27 mouse cellular contexts compared by ENCODE assay signal in the genomic region with DNA sequence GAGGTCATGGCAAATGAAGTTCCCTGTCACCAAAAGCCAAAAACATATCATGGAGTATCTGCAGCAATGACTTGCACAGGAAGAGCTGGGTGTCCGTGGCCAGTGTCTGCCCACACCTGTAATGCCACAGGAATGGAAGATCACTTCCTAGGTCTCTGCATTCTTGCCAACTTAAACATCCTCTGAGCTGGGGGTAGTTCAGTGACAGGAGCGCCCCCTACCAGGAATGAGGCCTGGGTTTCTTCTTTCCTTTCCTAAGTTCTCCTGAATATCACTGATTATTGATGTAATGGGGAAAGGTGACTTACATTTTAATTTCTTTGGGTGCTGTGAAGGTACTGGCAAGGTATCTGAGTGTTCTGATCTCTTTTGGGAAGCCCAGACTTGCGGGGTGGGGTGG. TPM values are rescaled to one million over a fixed set of nuclear protein-coding genes. Genes with fewer than 3 reads are reported as not detected.
DNase-seq lines count a peak whose midpoint lies in the region; ATAC-seq and TF ChIP-seq lines count a peak whose summit lies in the region.
"Had no signal": no experiment of that assay in that cellular context is flagged by ENCODE, and none has a peak within 500 bp of the region (broad histone marks: within the 10 kb centered on the region; RNA-seq: fewer than 3 reads in every experiment).

No protein-coding gene starts in this region.

- TF ChIP-seq POLR2A in lung, adult 2 months (IDR thresholded peaks at IDR 0.05; ENCODE audit: borderline replicate concordance, extremely low read depth, low read depth, low read length) = no peak
- TF ChIP-seq POLR2A in CH12.LX (IDR thresholded peaks at IDR 0.05; ENCODE audit: low read depth, low read length) (no peak), ES-Bruce4 (IDR thresholded peaks at IDR 0.05; ENCODE audit: insufficient read depth, low read length) (no peak)

- no peaks in the 10 kb centered on the region for H3K4me1 ChIP-seq in intestine, postnatal 0 days (replicated peaks; ENCODE audit: control insufficient read depth, insufficient read depth, low read length)
- H3K4me1 ChIP-seq in intestine, embryonic 16.5 days (ENCODE audit: control insufficient read depth, insufficient read depth, low read length) = no peaks in the 10 kb centered on the region
- no peaks in the 10 kb centered on the region for H3K4me1 ChIP-seq in lung, embryonic 14.5 days (ENCODE audit: insufficient read depth)
- H3K4me1 ChIP-seq in lung, adult 2 months (ENCODE audit: control insufficient read depth, insufficient read depth, low read length) = peaks cover 7% of the 10 kb centered on the region; the same call in 1 of the 2 replicates
- H3K4me1 ChIP-seq in CH12.LX (ENCODE audit: control insufficient read depth in 1 of 2, insufficient read depth in 2 of 2) = peaks cover 5 to 31% of the 10 kb centered on the region in 2 experiments; a peak in 3 of 4 replicates
- H3K4me1 ChIP-seq in ES-Bruce4 (ENCODE audit: control insufficient read depth, insufficient read depth, low read length) = no peaks in the 10 kb centered on the region
- H3K4me1 ChIP-seq: forebrain, embryonic 13.5 days; heart, embryonic 15.5 days; hindbrain, embryonic 12.5 days had no signal

- in situ Hi-C loops in CH12.LX (cut with MboI; ENCODE audit: low pct_ligation_motif_present, low pct_unique_long_range_greater_than_20kb, low sequenced_read_pairs) = loop anchor here (25.0 kb wide), 1 partner anchor 233 kb away; a partner anchor contains a TSS

- TF ChIP-seq EP300 in CH12.LX (IDR thresholded peaks at IDR 0.05; ENCODE audit: low read length) = no peak
- TF ChIP-seq EP300 in ES-Bruce4 (IDR thresholded peaks at IDR 0.05; ENCODE audit: insufficient read depth, low read depth, low read length) = no peak

- no peak overlapping the region for H3K27ac ChIP-seq in intestine, postnatal 0 days (ENCODE audit: low read depth, low read length)
- no peak overlapping the region for H3K27ac ChIP-seq in intestine, embryonic 16.5 days (ENCODE audit: low read length)
- no peak overlapping the region for H3K27ac ChIP-seq in lung, embryonic 14.5 days (ENCODE audit: low read depth)
- no peak overlapping the region for H3K27ac ChIP-seq in CH12.LX (ENCODE audit: insufficient read depth, low read depth)
- H3K27ac ChIP-seq in ES-Bruce4 (ENCODE audit: insufficient read depth, low read length) = no peak overlapping the region
- H3K27ac ChIP-seq: forebrain, embryonic 13.5 days; heart, embryonic 10.5 days; heart, embryonic 15.5 days; hindbrain, embryonic 12.5 days; hindbrain, postnatal 0 days had no signal

- peak; percentile 17 for DNase-seq in lung, embryonic 14.5 days
- no peak for DNase-seq in lung, adult 2 months
- no peak for DNase-seq in CH12.LX (ENCODE audit: extremely low read depth)
- no peak for DNase-seq in adrenal gland, adult 8-10 months
- DNase-seq: adrenal gland, postnatal 14 days; cerebellum, adult 11 months; cerebellum, adult 9-10 months; cerebellum, postnatal 36 days; gastrocnemius, postnatal 14 days; kidney, adult 2 months; lung, adult 18-20 months; lung, postnatal 36 days; right cerebral cortex, postnatal 25 days; thymus, adult 18-20 months had no signal

- TF ChIP-seq CTCF in intestine, postnatal 0 days (IDR thresholded peaks at IDR 0.05; ENCODE audit: low read depth) = peak; percentile 42
- TF ChIP-seq CTCF in lung, embryonic 14.5 days (IDR thresholded peaks at IDR 0.05; ENCODE audit: low read depth) = no peak; the same call in 1 of the 2 replicates
- no peak for TF ChIP-seq CTCF in lung, adult 2 months (IDR thresholded peaks at IDR 0.05; ENCODE audit: insufficient read depth, low read length)
- TF ChIP-seq CTCF in CH12.LX (conservative IDR thresholded peaks at IDR 0.05 in 1 of 2, IDR thresholded peaks at IDR 0.05 in 1 of 2; ENCODE audit: low read depth in 2 of 2, low read length in 2 of 2) (peak in 1 of 2 experiments; percentile 63; a peak in 2 of 4 replicates), ES-Bruce4 (IDR thresholded peaks at IDR 0.05; ENCODE audit: low read depth, low read length) (peak; percentile 37)

- H3K4me3 ChIP-seq in intestine, postnatal 0 days (ENCODE audit: low read depth, low read length) = no peak overlapping the region
- no peak overlapping the region for H3K4me3 ChIP-seq in intestine, embryonic 16.5 days (ENCODE audit: low read length)
- H3K4me3 ChIP-seq in lung, embryonic 14.5 days (ENCODE audit: low read depth, low read length) = no peak overlapping the region
- H3K4me3 ChIP-seq in lung, adult 2 months (replicated peaks; ENCODE audit: extremely low read depth, low read depth, low read length) = no peak overlapping the region
- no peak overlapping the region for H3K4me3 ChIP-seq in CH12.LX (replicated peaks in 1 of 3; ENCODE audit: low read depth in 2 of 3, low read length in 2 of 3, poor library complexity in 1 of 3)
- no peak overlapping the region for H3K4me3 ChIP-seq in ES-Bruce4 (ENCODE audit: low read depth, low read length)
- H3K4me3 ChIP-seq: erythroblast, embryonic 14.5 days; forebrain, embryonic 13.5 days; heart, embryonic 10.5 days; heart, embryonic 15.5 days; hindbrain, embryonic 12.5 days had no signal

- H3K79me2 ChIP-seq in CH12.LX (replicated peaks; ENCODE audit: control insufficient read depth, extremely low read depth, insufficient read depth, poor library complexity, severe bottlenecking) = no peaks in the 10 kb centered on the region

- H3K9me3 ChIP-seq in intestine, postnatal 0 days (ENCODE audit: control insufficient read depth) = no peaks in the 10 kb centered on the region
- no peaks in the 10 kb centered on the region for H3K9me3 ChIP-seq in intestine, embryonic 16.5 days (ENCODE audit: control insufficient read depth, low read length)
- H3K9me3 ChIP-seq in lung, embryonic 14.5 days (ENCODE audit: low read depth, low read length) = no peaks in the 10 kb centered on the region
- H3K9me3 ChIP-seq in CH12.LX (replicated peaks; ENCODE audit: low read length) (no peaks in the 10 kb centered on the region), ES-Bruce4 (replicated peaks; ENCODE audit: control insufficient read depth, insufficient read depth, low read length, poor library complexity, severe bottlenecking) (no peaks in the 10 kb centered on the region)
- H3K9me3 ChIP-seq: forebrain, embryonic 13.5 days; heart, embryonic 10.5 days; heart, embryonic 15.5 days; hindbrain, embryonic 12.5 days had no signal

- H3K36me3 ChIP-seq in intestine, postnatal 0 days (ENCODE audit: control insufficient read depth, insufficient read depth) = 0 out of 2 replicates have a peak, but pooled peaks cover 5% of the 10 kb centered on the region
- no peaks in the 10 kb centered on the region for H3K36me3 ChIP-seq in intestine, embryonic 16.5 days (ENCODE audit: control insufficient read depth, insufficient read depth, low read length)
- H3K36me3 ChIP-seq in lung, embryonic 14.5 days (ENCODE audit: insufficient read depth) = no peaks in the 10 kb centered on the region
- H3K36me3 ChIP-seq in CH12.LX (replicated peaks in 1 of 2; ENCODE audit: control insufficient read depth in 1 of 2, insufficient read depth in 1 of 2, low read length in 1 of 2) (peaks cover 0 to 25% of the 10 kb centered on the region in 2 experiments), ES-Bruce4 (ENCODE audit: control insufficient read depth, insufficient read depth, low read length, poor library complexity, severe bottlenecking) (no peaks in the 10 kb centered on the region)

- H3K27me3 ChIP-seq in intestine, postnatal 0 days (replicated peaks; ENCODE audit: control insufficient read depth, insufficient read depth, low read length) = no peaks in the 10 kb centered on the region
- no peaks in the 10 kb centered on the region for H3K27me3 ChIP-seq in intestine, embryonic 16.5 days (replicated peaks; ENCODE audit: control insufficient read depth, insufficient read depth, low read length)
- H3K27me3 ChIP-seq in lung, embryonic 14.5 days (ENCODE audit: insufficient read depth, low read length) = no peaks in the 10 kb centered on the region
- H3K27me3 ChIP-seq in CH12.LX (replicated peaks) (no peaks in the 10 kb centered on the region), ES-Bruce4 (ENCODE audit: control insufficient read depth, insufficient read depth, low read length, poor library complexity, severe bottlenecking) (no peaks in the 10 kb centered on the region; the same call in 1 of the 2 replicates)
- H3K27me3 ChIP-seq: forebrain, embryonic 13.5 days; heart, embryonic 15.5 days; hindbrain, embryonic 12.5 days had no signal

- ATAC-seq in intestine, postnatal 0 days = no peak
- no peak for ATAC-seq in intestine, embryonic 16.5 days
- ATAC-seq in lung, embryonic 14.5 days (ENCODE audit: insufficient read depth) = no peak
- ATAC-seq in inflammation-experienced regulatory T-cells, adult 6 months = no peak
- ATAC-seq: forebrain, embryonic 13.5 days; hindbrain, postnatal 0 days; midbrain, embryonic 16.5 days had no signal

- peak; percentile 8 for TF ChIP-seq RAD21 in CH12.LX (IDR thresholded peaks at IDR 0.05; ENCODE audit: low read depth, low read length)

- no peak overlapping the region for H3K4me2 ChIP-seq in intestine, postnatal 0 days (replicated peaks; ENCODE audit: low read depth)
- H3K4me2 ChIP-seq in intestine, embryonic 16.5 days (ENCODE audit: low read depth, low read length) = no peak overlapping the region
- no peak overlapping the region for H3K4me2 ChIP-seq in lung, embryonic 14.5 days
- no peak overlapping the region for H3K4me2 ChIP-seq in CH12.LX (ENCODE audit: insufficient read depth, low read depth, poor library complexity, severe bottlenecking)
- H3K4me2 ChIP-seq: forebrain, embryonic 13.5 days; heart, embryonic 15.5 days; hindbrain, embryonic 12.5 days; midbrain, embryonic 11.5 days had no signal

- H3K9ac ChIP-seq in intestine, postnatal 0 days (ENCODE audit: low read depth, low read length) = no peak overlapping the region
- no peak overlapping the region for H3K9ac ChIP-seq in intestine, embryonic 16.5 days (ENCODE audit: low read depth, low read length)
- no peak overlapping the region for H3K9ac ChIP-seq in lung, embryonic 14.5 days
- no peak overlapping the region for H3K9ac ChIP-seq in CH12.LX (ENCODE audit: insufficient read depth, low read depth)
- H3K9ac ChIP-seq in ES-Bruce4 (ENCODE audit: low read depth, poor library complexity, severe bottlenecking) = no peak overlapping the region
- H3K9ac ChIP-seq: forebrain, embryonic 13.5 days; heart, embryonic 15.5 days; hindbrain, embryonic 12.5 days had no signal

- WGBS in intestine, postnatal 0 days = 50% methylated on average over 3 of the region's 3 CpGs
- 48% methylated on average over 3 of the region's 3 CpGs for WGBS in intestine, embryonic 16.5 days
- WGBS in lung, embryonic 14.5 days = 42% methylated on average over 3 of the region's 3 CpGs
- 37% methylated on average over 3 of the region's 3 CpGs for WGBS in lung, adult 2 months

- dilution Hi-C loops in CH12.LX (cut with MboI; ENCODE audit: extremely low pct_ligation_motif_present, extremely low pct_unique_long_range_greater_than_20kb, low sequenced_read_pairs) = no loop called here

RNA-seq across cellular contexts. Expression of a gene that starts 47.3 kb away (rescaled TPM):
- polyA plus RNA-seq in intestine, postnatal 0 days (2015; fragmentation: Nextera tagmentation; extraction: Ambion mirVana) = 0.82 and 0.92 TPM in 2 replicates
- polyA plus RNA-seq in intestine, embryonic 16.5 days (2015; fragmentation: Nextera tagmentation; extraction: Ambion mirVana) = 0.64 and 0.80 TPM in 2 replicates
- polyA plus RNA-seq in lung, embryonic 14.5 days (2014; fragmentation: Nextera tagmentation; extraction: Ambion mirVana) = 0.57 and 0.91 TPM in 2 replicates
- polyA plus RNA-seq in lung, adult 2 months (2012; rRNA removed) = 0.17 and 0.23 TPM in 2 replicates
- total RNA-seq in CH12.LX (2012; rRNA removed) (1.8 and 2.2 TPM in 2 replicates), CH12.LX (2014; rRNA removed) (5.0 and 6.2 TPM in 2 replicates)
- polyA plus RNA-seq in CH12.LX (2012; ENCODE audit: insufficient read length, low read depth) (3.8 and 6.0 TPM in 2 replicates), ES-Bruce4 (2011; ENCODE audit: insufficient read depth, insufficient read length, low read depth, missing spikeins) (0.48 and 1.2 TPM in 2 replicates)
- polyA plus RNA-seq in inflammation-experienced regulatory T-cells, adult 6 months (2017; shearing (Covaris generic)) = 1 to 10 TPM in 2 of 3 experiments, under 1 TPM in 1; 0.84 to 3.0 (median 2.7) TPM
- total RNA-seq in adrenal gland, adult 8-10 months (2022) = 1 to 10 TPM; 2.7 to 3.5 (median 2.9) TPM
- total RNA-seq: liver, adult 2 months had no signal
- polyA plus RNA-seq: liver, adult 2 months had no signal

Comparison
In these comparisons a context has a peak if more than half of its experiments do, and no peak if none do; other contexts are left out.
1. CTCF ChIP-seq: peak in intestine, postnatal 0 days (single experiment) and ES-Bruce4 (single experiment); none in lung, embryonic 14.5 days (single experiment) and lung, adult 2 months (single experiment).